Mouse (Mus musculus) kidney, embryonic 16.5 days (tissue): ENCODE results near the gene Zmynd10. TPM values are rescaled to one million over a fixed set of nuclear protein-coding genes. Genes with fewer than 3 reads are reported as not detected.
"Not testable (repeated sequence)": the region's sequence is repeated elsewhere in the genome, so short reads cannot be mapped to it uniquely, and the experiment has no call there.

Source experiments
- ATAC-seq: fragments of 200-750 bp; cut with Nextera tagmentation; 2 replicates; pipeline ENCODE4 v1.8.0; 2017; ENCODE audit warnings: moderate TSS enrichment; ENCODE audit not compliant: low FRiP score, low TSS enrichment
- H3K27ac ChIP-seq: fragments of 300-500 bp; sonication (generic); 2 replicates; pipeline ENCODE4 v1.5.1; 2014; ENCODE audit warnings: low read length
- H3K27me3 ChIP-seq: fragments of 300-500 bp; sonication (generic); 2 replicates; pipeline ENCODE4 v1.6.1; 2014; ENCODE audit warnings: low read length, control low read depth, mixed read lengths; ENCODE audit not compliant: insufficient read depth
- H3K36me3 ChIP-seq: fragments of 300-500 bp; sonication (generic); 2 replicates; pipeline ENCODE4 v1.6.1; 2014; ENCODE audit warnings: low read length, control low read depth, mixed read lengths; ENCODE audit not compliant: insufficient read depth
- H3K4me1 ChIP-seq: fragments of 300-500 bp; sonication (generic); 2 replicates; pipeline ENCODE4 v1.6.1; 2014; ENCODE audit warnings: low read length, control low read depth, mixed read lengths; ENCODE audit not compliant: insufficient read depth
- H3K4me2 ChIP-seq: fragments of 300-500 bp; sonication (generic); replicated peaks from 2 replicates; pipeline ENCODE4 v1.6.1; 2014; ENCODE audit warnings: low read depth, low read length
- H3K4me3 ChIP-seq: fragments of 300-500 bp; sonication (generic); 2 replicates; pipeline ENCODE4 v1.5.1; 2014; ENCODE audit warnings: mild to moderate bottlenecking, low read length
- H3K9ac ChIP-seq: fragments of 300-500 bp; sonication (generic); replicated peaks from 2 replicates; pipeline ENCODE4 v1.6.1; 2014; ENCODE audit warnings: low read length
- H3K9me3 ChIP-seq: fragments of 300-500 bp; sonication (generic); 2 replicates; pipeline ENCODE4 v1.6.1; 2016; ENCODE audit warnings: low read length, control low read depth
- WGBS: fragments of 180-500 bp; shearing (Covaris S2); extraction: QIAGEN DNeasy Blood & Tissue Kit; methylation state at CpG from one replicate; pipeline ENCODE4 v1.1.7; 2014; 5-methylcytosine and 5-hydroxymethylcytosine counted together
- polyA plus RNA-seq: library from polyadenylated mRNA; unstranded; fragments of >200 nt; fragmentation: Nextera tagmentation; extraction: Ambion mirVana; gene quantifications from 2 replicates; pipeline ENCODE4 v1.2.1, GENCODE M21; 2015

Gene Zmynd10
- polyA plus RNA-seq, 1 experiment from 2014 or later: 3.3 TPM

GRCm38 (mm10) chr9:107553541-107554318 is 6.6 kb downstream of the Zmynd10 start:
- Histone ChIP-seq H3K9ac (peak overlapping the region; percentile 83), H3K4me3 (peak overlapping the region; percentile 81), H3K9me3 (no peaks in the 10 kb centered on the region), H3K4me2 (peak overlapping the region; percentile 95), H3K27me3 (no peaks in the 10 kb centered on the region), H3K4me1 (peaks cover 56% of the 10 kb centered on the region), H3K27ac (peak overlapping the region; percentile 99), H3K36me3 (peaks cover 16% of the 10 kb centered on the region)
- ATAC-seq: peak; percentile 37
- WGBS: under 1% methylated on average over 37 of the region's 37 CpGs

DNA sequence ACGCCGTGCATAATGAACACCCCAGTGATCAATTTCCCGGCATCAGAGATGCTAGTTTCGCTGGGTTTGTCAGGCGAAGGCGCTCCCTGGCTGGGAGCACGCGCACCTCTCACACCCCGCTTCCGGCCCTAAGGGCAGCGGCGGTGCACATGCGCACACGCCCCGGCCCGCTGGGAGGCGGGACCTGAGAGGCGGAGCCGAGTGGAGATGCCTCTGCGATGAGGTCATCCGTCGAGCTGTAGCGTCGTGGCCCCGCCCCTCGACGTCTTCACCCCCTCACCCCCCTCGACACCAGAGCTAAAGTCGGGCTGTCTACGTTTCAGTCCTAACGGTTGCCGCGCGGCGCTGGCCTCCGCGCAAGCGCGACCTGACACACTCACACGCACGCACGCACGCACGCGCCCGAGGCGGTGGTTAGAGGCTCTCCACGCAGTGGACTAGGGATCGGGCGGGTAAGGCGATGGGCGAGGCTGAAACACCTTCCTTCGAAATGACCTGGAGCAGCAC is 7.3 kb downstream of the Zmynd10 start:
- Histone ChIP-seq H3K4me2 (peak overlapping the region; percentile 95), H3K4me1 (peaks cover 54% of the 10 kb centered on the region), H3K4me3 (peak overlapping the region; percentile 81), H3K9ac (peak overlapping the region; percentile 90), H3K9me3 (no peaks in the 10 kb centered on the region), H3K27ac (peak overlapping the region; percentile 99), H3K36me3 (peaks cover 22% of the 10 kb centered on the region), H3K27me3 (no peaks in the 10 kb centered on the region)
- ATAC-seq: peak; percentile 87
- WGBS: 0% methylated on average over 52 of the region's 53 CpGs

DNA sequence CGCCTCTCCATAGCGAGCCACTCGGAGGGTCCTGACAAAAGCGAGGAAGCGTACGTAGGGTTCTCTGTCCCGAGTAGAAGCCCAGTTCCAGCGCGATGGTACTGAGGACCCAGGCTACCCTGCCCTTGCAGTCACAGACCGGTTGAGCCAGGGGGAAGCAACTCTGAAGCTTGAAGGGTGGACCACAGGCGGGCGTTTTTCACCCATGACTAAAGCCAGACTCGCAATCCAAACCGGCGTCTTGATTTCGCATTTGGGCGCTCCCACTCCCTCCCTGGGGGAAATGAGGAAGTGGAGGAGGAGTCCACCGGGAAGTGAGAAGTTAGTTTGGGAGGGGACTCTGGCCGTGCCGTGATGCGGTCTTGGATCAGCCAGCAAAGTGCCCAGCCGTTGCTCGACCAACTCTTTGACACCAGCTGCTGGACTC is 7.9 kb downstream of the Zmynd10 start:
- Histone ChIP-seq H3K4me2 (peak overlapping the region; percentile 95), H3K4me1 (peaks cover 54% of the 10 kb centered on the region)
- under 1% methylated on average over 23 of the region's 23 CpGs for WGBS

GRCm38 (mm10) chr9:107555701-107556100 is 8.6 kb downstream of the Zmynd10 start:
- H3K9me3 ChIP-seq: no peaks in the 10 kb centered on the region
- ATAC-seq: no peak
- WGBS: 34% methylated on average over 2 of the region's 2 CpGs
- H3K4me1 ChIP-seq: peaks cover 48% of the 10 kb centered on the region
- no peaks in the 10 kb centered on the region for H3K27me3 ChIP-seq
- H3K9ac ChIP-seq: peak overlapping the region; percentile 90
- H3K4me3 ChIP-seq: peak overlapping the region; percentile 81
- peak overlapping the region; percentile 95 for H3K4me2 ChIP-seq
- H3K27ac ChIP-seq: peak overlapping the region; percentile 99
- H3K36me3 ChIP-seq: peaks cover 34% of the 10 kb centered on the region

More for the DNA sequence above, 7.9 kb downstream of the Zmynd10 start:
- peaks cover 29% of the 10 kb centered on the region for H3K36me3 ChIP-seq
- H3K9me3 ChIP-seq: no peaks in the 10 kb centered on the region
- ATAC-seq: peak; percentile 33
- H3K27me3 ChIP-seq: no peaks in the 10 kb centered on the region
- H3K27ac ChIP-seq: peak overlapping the region; percentile 99
- peak overlapping the region; percentile 90 for H3K9ac ChIP-seq
- peak overlapping the region; percentile 81 for H3K4me3 ChIP-seq

DNA sequence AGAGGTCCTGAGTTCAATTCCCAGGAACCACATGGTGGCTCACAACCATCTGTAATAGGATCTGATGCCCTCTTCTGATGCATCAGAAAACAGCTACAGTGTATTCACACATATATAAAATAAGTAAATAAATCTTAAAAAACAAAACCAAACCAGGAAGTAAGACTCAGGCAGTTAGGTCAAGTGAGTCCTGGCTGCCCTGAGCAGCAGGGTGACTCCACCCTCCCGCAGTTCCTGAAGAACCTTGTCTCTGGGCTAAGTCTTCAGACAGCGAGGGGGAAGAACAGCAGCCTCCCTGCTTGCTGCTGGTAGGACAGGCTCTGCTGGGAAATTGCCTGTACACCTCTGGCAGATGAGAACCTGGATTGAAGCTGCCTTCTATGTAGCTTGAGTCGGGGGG is 9.2 kb downstream of the Zmynd10 start:
- Histone ChIP-seq H3K36me3 (peaks cover 41% of the 10 kb centered on the region), H3K4me3 (peak overlapping the region; percentile 81), H3K4me2 (peak overlapping the region; percentile 95), H3K27me3 (no peaks in the 10 kb centered on the region), H3K4me1 (peaks cover 42% of the 10 kb centered on the region), H3K27ac (no peak overlapping the region), H3K9me3 (no peaks in the 10 kb centered on the region), H3K9ac (peak overlapping the region; percentile 90)
- 72% methylated on average over 3 of the region's 3 CpGs for WGBS
- ATAC-seq: no peak

DNA sequence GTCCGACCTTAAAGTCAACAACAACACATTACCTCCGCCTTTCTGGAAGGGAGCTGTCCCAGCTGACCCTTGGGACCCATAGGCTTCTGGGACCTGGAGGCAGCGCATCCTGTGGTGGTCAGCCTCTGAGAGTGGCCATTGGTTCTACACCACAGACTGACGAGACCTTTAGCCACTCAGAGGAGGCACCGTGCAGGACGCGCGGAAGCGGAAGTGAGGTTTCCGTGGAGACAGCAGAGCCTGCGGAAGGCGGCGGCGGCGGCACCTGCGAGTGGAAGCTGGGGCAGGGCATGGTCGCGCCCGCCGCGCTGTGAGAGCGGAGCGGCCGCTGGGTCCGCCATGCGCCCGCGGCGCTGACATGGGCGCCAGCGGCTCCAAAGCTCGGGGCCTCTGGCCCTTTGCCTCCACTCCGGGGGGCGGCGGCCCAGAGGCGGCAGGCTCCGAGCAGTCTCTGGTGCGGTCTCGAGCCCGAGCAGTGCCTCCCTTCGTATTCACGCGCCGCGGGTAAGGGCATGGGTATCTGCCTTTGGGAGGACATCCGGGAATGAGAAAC is 16.0 kb downstream of the Zmynd10 start, which contains the start of gene Tusc2:
TSS of gene Tusc2 (plus strand) at position 227 of the 553 bp plus-strand sequence.
- Histone ChIP-seq H3K27ac (peak within 1 kb of the TSS; percentile 67; the same call in 1 of the 2 replicates), H3K27me3 (no peaks in the 10 kb centered on the region), H3K9me3 (no peaks in the 10 kb centered on the region), H3K36me3 (peaks cover 48% of the 10 kb centered on the region), H3K4me2 (peak within 1 kb of the TSS; percentile 87), H3K9ac (peak within 1 kb of the TSS; percentile 79), H3K4me1 (peaks cover 37% of the 10 kb centered on the region), H3K4me3 (peak within 1 kb of the TSS; percentile 90)
- WGBS: under 1% methylated on average over 46 of the region's 46 CpGs
- peak; percentile 96 for ATAC-seq

- 53% methylated on average over 5 of the region's 5 CpGs for WGBS
- ATAC-seq: not testable (repeated sequence)
- H3K9ac ChIP-seq: 0 out of 2 replicates have a peak overlapping the region, but pooled peaks have one; percentile 33
Observed at GRCm38 (mm10) chr9:107565556-107565955, 18.5 kb downstream of the Zmynd10 start.

DNA sequence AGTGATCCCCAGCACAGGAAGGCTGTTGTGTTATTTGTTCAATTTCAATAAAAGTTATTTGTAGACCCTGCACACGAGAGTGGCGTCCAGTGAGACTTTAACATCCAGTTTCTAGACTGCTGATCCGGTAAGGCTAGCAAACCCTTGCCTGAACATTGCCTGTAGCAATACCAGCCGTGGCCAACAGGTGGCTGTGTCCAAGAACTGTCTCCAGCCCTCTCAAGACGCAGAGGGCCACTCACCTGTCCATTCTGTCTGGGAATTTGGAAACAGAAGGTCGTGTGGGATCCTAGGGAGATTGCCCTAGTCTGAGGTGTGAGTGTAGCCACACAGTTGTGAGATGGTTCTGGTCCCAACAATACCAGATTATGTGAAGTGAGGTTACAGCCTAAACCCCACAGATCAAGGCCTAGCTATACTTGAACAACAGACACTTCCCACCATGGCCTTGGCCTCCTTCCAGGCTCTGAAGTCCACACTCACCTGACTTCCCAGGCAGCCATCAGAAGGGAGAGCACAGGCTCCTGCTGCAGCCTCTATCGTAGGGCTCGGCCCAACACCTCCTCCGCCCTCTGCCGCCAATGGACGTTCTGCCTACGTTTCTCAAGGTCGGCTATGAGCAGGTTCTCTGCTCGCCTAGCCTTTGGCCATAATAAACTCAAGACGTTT is 19.1 kb downstream of the Zmynd10 start:
- Histone ChIP-seq H3K27ac (peak overlapping the region; percentile 96), H3K4me1 (peaks cover 54% of the 10 kb centered on the region), H3K36me3 (peaks cover 27% of the 10 kb centered on the region), H3K4me2 (peak overlapping the region; percentile 58), H3K27me3 (no peaks in the 10 kb centered on the region), H3K9ac (peak overlapping the region; percentile 29; the same call in 1 of the 2 replicates), H3K9me3 (no peaks in the 10 kb centered on the region), H3K4me3 (peak overlapping the region; percentile 22)
- no peak for ATAC-seq
- WGBS: 54% methylated on average over 15 of the region's 15 CpGs

More at GRCm38 (mm10) chr9:107565556-107565955, 18.5 kb downstream of the Zmynd10 start:
- Histone ChIP-seq H3K4me1 (peaks cover 48% of the 10 kb centered on the region), H3K36me3 (peaks cover 27% of the 10 kb centered on the region), H3K4me2 (peak overlapping the region; percentile 26), H3K4me3 (peak overlapping the region; percentile 22; the same call in 1 of the 2 replicates)
- not testable (repeated sequence) for H3K27me3 ChIP-seq, H3K9me3 ChIP-seq, H3K27ac ChIP-seq

GRCm38 (mm10) chr9:107566855-107567254 is 19.8 kb downstream of the Zmynd10 start:
- H3K9ac ChIP-seq: peak overlapping the region; percentile 29; the same call in 1 of the 2 replicates
- peaks cover 58% of the 10 kb centered on the region for H3K4me1 ChIP-seq
- 65% methylated on average over 3 of the region's 3 CpGs for WGBS
- no peaks in the 10 kb centered on the region for H3K27me3 ChIP-seq
- no peaks in the 10 kb centered on the region for H3K9me3 ChIP-seq
- H3K4me3 ChIP-seq: no peak overlapping the region
- H3K4me2 ChIP-seq: peak overlapping the region; percentile 58
- H3K36me3 ChIP-seq: peaks cover 27% of the 10 kb centered on the region
- peak; percentile 32 for ATAC-seq
- H3K27ac ChIP-seq: peak overlapping the region; percentile 96
